Mouse (Mus musculus) CH12F3 (cell line): ENCODE results near the gene Tbxa2r.

Experiments
- in situ Hi-C: fragments of 300-500 bp; cut with MboI; formaldehyde crosslinking; loops from 2 replicates; pipeline ENCODE4 v1.14.3; 2020; ENCODE audit warnings: low sequenced_read_pairs

The Tbxa2r gene

GRCm38 (mm10) chr10:81341333-81341949 lies 12.9 kb downstream of the Tbxa2r start:
- in situ Hi-C loops, result loop anchor here (5.0 to 10.0 kb wide), 2 partner anchors 54 to 147 kb away; no protein-coding TSS in a partner anchor

DNA sequence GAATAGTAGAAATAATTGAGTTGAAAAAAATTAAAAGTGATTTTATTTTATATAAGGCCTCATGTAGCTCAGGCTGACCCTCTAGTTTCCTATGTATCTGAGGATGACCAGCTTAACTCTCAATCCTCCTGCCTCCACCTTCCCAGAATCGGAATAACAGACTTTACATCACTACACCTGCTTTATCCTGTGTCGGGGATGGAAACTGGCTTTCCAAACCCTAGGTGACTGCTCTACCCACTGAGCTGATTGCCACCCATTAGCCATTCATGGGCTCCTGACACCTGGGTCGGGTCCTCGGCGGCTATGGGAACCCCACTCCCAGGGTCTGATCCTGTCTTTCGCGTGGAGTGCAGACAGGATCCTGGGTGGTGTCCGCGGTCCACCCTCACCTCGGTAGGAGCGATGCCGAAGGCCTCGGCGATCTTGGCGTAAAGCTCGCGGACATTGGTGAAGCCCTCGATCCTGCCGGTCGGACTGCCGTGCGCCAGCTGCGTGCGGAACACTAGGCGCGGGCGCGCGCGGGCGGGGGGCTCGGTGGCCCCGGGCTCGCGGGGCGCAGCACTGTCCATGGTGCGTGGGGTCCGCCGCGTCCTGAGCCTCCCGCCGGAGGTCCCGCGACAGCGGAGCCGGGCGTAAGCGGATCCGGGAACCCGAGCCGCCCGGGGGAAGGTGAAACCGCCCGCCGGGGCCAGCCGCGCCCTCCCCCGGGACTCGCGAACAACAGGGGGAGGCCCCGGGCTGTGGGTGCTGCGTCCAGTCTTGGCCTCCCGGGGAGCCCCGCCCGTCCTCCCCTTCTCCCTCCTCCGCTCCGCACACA lies 14.4 kb downstream of the Tbxa2r start, which contains the start of gene Gipc3:
Gene Gipc3 (minus strand): TSS at position 581 of the 820 bp plus-strand sequence.
- in situ Hi-C loops, result loop anchor here (5.0 to 10.0 kb wide), 2 partner anchors 56 to 148 kb away; no protein-coding TSS in a partner anchor

GRCm38 (mm10) chr10:81344421-81345161 lies 16.1 kb downstream of the Tbxa2r start:
- in situ Hi-C loops, result loop anchor here (5.0 to 10.0 kb wide), 2 partner anchors 57 to 150 kb away; no protein-coding TSS in a partner anchor

DNA sequence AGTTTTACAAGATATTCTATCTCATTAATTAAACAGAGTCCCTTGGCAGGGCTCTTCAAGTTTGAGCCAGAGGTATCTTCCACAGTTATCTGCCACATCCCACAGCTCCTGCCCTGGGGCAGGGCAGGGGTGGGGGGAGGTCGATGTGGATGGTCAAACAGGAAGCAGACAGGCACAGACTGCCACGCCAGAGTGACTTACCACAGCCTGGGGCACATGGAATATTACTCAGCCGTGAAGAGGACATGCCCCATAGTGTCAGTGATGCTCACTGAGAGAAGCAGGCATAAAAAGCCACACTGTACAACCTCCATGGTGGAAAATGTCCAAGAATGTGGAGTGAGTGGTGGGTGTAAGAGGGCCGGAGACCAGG lies 16.6 kb downstream of the Tbxa2r start:
- in situ Hi-C loops, result loop anchor here (10.0 kb wide), 1 partner anchor 150 kb away; no protein-coding TSS in a partner anchor

DNA sequence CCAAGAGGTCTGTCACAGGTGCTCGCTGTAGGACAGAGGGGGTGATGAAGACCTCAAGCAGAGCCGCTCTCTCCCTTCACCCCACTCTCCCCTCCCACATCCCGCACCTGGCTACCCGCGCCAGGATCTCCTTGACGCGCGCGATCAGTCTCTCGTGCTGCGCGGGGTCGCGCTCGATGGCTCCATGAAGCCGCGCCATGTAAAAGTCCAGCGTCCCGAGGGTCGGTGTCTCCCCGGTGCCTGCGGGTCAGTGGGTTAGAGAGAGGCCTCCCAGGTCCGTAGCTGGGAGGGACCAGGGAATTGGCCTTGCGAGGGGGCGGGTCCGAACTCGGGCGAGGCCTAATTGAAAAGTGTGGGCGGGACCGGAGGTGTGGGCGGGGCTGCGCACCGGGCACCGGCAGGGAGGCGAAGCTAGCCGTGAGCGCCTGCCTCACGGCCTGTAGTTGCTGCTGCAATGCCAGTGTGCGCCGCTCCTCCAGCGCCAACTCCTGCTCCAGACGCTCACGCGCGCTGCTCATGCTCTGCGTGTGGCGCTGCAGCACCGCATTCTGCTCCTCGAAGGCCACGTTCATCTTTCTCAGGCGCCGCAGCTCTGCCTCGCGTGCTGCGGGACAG lies 18.0 kb downstream of the Tbxa2r start:
- in situ Hi-C loops, result loop anchor here (10.0 kb wide), 1 partner anchor 152 kb away; no protein-coding TSS in a partner anchor

DNA sequence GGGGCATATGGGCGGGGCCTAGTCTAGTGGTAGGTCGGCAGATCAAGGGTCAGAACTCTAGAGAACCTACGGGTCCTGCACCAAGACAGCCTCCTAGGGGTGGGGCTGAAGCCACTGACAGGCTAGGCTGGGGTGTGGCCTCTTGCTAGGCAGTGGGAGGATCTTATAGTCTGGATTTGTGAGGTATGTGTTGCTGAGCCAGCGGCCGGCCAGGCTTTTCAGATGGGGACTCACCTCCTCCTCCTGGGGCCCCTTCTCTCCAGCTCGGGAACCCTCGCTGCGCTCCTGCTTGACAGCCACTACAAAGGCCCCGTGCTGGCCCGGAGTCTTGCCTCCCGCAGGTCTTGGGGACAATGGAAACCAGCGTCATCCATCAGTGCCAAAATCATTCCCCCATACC lies 20.6 kb downstream of the Tbxa2r start:
- in situ Hi-C loops, result loop anchor here (10.0 kb wide), 1 partner anchor 154 kb away; no protein-coding TSS in a partner anchor

GRCm38 (mm10) chr10:81349961-81350350 lies 21.4 kb downstream of the Tbxa2r start:
- in situ Hi-C loops, result loop anchor here (10.0 kb wide), 1 partner anchor 155 kb away; no protein-coding TSS in a partner anchor

GRCm38 (mm10) chr10:81350351-81351063 lies 22.0 kb downstream of the Tbxa2r start, which contains the start of gene Hmg20b:
Hmg20b (minus strand) TSS chr10:81350480.
- in situ Hi-C loops, result no loop called here

DNA sequence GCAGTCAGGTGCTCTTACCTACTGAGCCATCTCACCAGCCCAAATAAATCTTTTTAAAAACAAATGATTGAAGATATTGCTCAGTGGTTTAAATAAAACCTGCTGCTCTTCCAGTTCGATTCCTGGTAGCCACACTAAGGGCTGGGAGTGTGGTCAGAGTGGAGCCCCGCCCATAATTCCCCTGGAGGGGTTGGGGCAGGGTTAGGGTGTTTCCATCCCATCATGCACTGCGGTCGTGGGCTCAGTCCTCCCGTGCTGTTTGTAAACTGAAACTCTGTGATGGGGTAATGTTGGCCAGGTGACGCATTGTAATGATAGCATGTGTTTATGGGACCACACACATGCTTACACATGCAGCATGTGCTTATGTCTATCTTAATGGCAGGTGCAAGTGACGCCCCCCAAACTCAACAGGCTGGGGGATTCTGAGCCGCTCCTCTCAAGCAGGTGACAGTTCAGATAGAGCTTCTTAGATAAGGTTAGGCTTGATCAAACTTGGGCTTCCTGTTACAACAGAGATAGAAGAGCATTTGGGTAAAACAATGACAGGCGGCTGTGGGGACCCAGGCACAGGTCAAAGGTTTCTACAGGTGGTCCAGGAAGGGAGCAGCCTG lies 23.3 kb downstream of the Tbxa2r start:
- in situ Hi-C loops, result no loop called here

DNA sequence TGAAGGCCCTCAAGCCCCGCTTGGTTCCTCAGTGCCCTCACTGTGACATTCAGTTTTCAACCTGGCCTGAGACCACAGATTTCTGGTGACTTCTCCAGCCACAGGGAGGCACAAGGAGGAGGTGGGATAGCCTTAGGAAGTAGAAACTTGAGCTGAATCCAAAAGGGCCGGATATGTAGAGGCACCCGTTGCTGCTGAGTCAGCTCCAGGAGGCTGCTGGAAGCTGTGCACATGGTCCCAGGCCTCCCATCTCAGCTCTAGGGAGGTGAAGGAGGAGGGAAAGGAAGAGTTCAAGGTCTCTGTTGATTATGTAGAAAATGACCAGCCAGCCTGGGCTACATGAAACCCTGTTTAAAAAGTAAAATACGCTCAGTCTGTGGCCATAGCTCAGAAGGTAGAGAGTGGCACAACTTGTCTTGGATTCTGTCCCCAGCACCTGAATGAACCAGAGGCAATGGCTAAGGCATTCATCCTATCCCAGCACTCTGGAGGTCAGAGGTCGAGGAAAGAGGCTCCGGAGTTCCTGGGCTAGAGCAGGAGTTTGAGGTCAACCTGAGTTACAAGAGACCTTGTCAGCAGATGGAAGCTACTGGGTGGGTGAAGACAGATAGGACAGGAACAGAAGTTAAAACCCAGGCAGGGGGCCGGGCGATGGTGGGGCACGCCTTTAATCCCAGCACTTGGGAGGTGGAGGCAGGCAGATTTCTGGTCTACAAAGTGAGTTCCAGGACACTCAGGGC lies 26.4 kb downstream of the Tbxa2r start:
- in situ Hi-C loops, result no loop called here

GRCm38 (mm10) chr10:81355533-81355932 lies 27.0 kb downstream of the Tbxa2r start:
- in situ Hi-C loops, result no loop called here

DNA sequence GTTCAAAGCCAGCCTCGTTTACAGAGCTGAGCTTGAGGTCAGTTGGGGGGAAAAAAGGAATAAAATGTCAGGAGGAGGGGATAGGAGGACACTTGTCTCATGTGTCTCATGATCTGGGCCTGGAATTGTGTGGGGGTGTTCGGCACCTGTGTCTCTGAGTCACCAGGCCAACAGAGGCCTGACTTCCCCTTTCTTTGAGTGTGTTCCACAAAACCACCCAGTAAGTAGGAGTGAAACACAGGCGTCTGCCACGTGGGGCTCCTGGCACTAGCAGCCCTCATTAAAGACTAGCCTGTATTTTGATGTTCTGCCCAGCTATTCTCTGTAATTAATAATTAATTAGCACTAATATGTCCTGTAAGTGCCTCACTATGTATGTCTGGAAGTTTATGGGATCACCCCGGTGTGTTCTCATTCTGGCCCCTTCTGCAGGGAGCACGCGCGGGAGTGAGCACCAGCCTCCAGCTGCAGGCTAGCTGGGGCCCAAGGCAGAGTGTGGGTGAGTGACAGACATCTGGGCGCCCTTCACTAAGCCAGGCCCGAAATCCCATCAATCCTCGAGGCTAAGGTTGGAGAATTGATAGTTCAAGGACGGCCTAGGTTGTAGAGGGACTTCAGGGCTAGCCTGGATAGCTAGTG lies 27.9 kb downstream of the Tbxa2r start:
- in situ Hi-C loops, result no loop called here

- in situ Hi-C loops, result no loop called here
Observed at GRCm38 (mm10) chr10:81356991-81357844, 28.7 kb downstream of the Tbxa2r start, which contains the start of gene Mfsd12. Mfsd12 (plus strand) TSS chr10:81357491.

DNA sequence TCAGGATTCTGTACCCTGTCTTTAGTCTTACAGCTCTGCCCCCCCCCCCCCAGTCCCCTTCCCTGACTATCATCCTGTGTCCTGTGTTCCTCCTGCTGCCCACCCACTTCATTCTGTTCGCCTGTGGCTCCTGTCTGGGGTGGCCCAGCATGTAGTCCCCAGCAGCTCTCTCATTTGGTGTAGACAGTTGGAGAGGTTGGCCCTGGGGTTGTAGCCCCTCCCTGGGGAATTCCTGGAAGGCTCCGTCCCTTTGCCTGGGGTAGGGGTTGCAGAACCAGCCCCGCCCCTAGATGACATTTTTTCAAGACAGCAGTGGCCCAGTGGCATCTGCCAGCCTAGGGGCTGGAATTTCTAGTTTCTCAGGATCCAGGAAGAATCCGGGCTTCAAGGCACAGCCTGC lies 29.7 kb downstream of the Tbxa2r start:
- in situ Hi-C loops, result no loop called here

GRCm38 (mm10) chr10:81358841-81359240 lies 30.3 kb downstream of the Tbxa2r start:
- in situ Hi-C loops, result no loop called here

GRCm38 (mm10) chr10:81360721-81361120 lies 32.2 kb downstream of the Tbxa2r start:
- in situ Hi-C loops, result no loop called here

DNA sequence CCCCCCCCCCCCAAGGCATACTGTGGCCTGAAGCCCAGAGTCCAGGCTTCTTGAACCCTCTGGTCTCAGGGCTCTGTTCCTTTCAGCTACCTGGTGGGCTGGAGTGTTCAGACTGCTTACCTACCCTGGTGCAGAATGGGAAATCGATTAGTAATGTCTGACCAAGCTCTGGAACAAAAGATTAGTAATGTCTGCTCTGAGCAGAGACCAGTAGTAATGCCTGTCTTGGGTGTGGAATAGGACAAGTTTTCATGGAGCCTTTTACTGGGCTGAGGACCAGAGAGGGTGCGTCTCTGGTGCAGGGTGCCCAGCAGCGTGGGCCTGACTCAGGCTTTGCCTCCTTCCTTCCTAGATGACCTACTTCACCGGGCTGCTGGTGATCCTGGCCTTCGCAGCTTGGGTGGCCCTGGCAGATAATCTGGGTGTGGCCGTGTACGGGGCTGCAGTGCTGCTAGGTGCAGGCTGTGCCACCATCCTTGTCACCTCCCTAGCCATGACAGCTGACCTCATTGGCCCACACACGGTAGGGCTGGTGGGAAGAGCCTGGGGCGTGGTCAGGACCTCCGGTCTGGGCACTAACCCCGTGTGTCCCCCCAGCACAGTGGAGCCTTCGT lies 33.9 kb downstream of the Tbxa2r start:
- in situ Hi-C loops, result no loop called here
